Mouse (Mus musculus) heart, embryonic 13.5 days (tissue): Measurements from ENCODE around the gene Exoc6. TPM values are rescaled to one million over a fixed set of nuclear protein-coding genes. Genes with fewer than 3 reads are reported as not detected.

ENCODE experiments used
- ATAC-seq: fragments of 200-750 bp; cut with Nextera tagmentation; 2 replicates; pipeline ENCODE4 v1.8.0; 2017; ENCODE audit warnings: moderate TSS enrichment; ENCODE audit not compliant: insufficient number of reproducible peaks, low FRiP score, low TSS enrichment; ENCODE audit errors: extremely low read depth
- H3K27ac ChIP-seq: fragments of 300-500 bp; sonication (generic); replicated peaks from 2 replicates; pipeline ENCODE4 v1.5.1; 2015; ENCODE audit warnings: moderate library complexity, mild to moderate bottlenecking, inconsistent platforms
- H3K27me3 ChIP-seq: fragments of 300-500 bp; sonication (generic); replicated peaks from 2 replicates; pipeline ENCODE4 v1.6.1; 2015; ENCODE audit warnings: mild to moderate bottlenecking, inconsistent platforms
- H3K36me3 ChIP-seq: fragments of 300-500 bp; sonication (generic); 2 replicates; pipeline ENCODE4 v1.6.1; 2015; ENCODE audit warnings: mild to moderate bottlenecking, inconsistent platforms
- H3K4me1 ChIP-seq: fragments of 300-500 bp; sonication (generic); 2 replicates; pipeline ENCODE4 v1.6.1; 2015; ENCODE audit warnings: inconsistent platforms
- H3K4me2 ChIP-seq: fragments of 300-500 bp; sonication (generic); 2 replicates; pipeline ENCODE4 v1.6.1; 2015; ENCODE audit warnings: inconsistent platforms, mild to moderate bottlenecking, moderate library complexity
- H3K4me3 ChIP-seq: fragments of 300-500 bp; sonication (generic); 2 replicates; pipeline ENCODE4 v1.5.1; 2015; ENCODE audit warnings: moderate library complexity, mild to moderate bottlenecking, inconsistent platforms
- H3K9ac ChIP-seq: fragments of 300-500 bp; sonication (generic); 2 replicates; pipeline ENCODE4 v1.6.1; 2015; ENCODE audit warnings: inconsistent platforms, mild to moderate bottlenecking, moderate library complexity
- H3K9me3 ChIP-seq: fragments of 300-500 bp; sonication (generic); 2 replicates; pipeline ENCODE4 v1.6.1; 2016; ENCODE audit warnings: inconsistent platforms
- WGBS: fragments of 180-500 bp; shearing (Covaris S2); methylation state at CpG from one replicate; pipeline ENCODE4 v1.1.7; 2015; ENCODE audit warnings: mixed read lengths; 5-methylcytosine and 5-hydroxymethylcytosine counted together
- polyA plus RNA-seq: library from polyadenylated mRNA; unstranded; fragments of >200 nt; fragmentation: Nextera tagmentation; extraction: Ambion mirVana; gene quantifications from 2 replicates; pipeline ENCODE4 v1.2.1, GENCODE M21; 2015

Gene Exoc6
- polyA plus RNA-seq, 1 experiment from 2014 or later, result 17.2 TPM

DNA sequence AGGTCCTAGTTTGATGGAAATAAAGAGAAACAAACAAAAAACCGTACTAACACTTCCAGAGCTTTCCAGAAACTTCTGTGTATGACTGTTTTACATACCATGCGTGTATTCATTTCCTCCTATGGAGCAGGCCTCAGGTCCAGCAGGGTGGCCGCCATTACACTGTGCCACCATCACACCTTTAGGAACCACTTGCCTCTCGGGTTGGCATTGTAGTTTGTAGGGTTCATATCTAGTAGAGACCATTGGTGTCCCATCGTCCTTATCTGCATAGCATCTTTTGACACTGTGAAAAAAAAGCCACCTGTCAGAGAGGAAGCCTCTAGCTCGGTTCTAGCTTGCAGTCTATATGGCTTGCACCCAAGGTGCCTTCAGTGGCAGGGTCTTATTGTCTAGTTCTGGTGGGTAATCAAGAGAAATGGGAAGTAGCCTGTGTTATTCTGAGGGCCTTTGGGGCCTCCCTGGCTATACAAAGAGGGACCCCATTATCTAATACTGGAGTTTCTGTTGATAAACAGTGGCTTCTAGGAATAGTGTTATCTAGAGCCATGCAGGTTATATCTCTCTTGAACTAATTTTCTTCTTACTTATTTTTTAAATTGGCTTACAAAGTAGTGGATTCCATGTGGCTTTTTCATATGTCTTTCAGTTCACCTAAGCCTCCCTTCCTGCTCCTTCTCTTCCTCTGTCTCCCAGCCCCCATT, 5.8 kb downstream of the Exoc6 start:
- Histone ChIP-seq H3K9ac (no peak overlapping the region), H3K36me3 (peaks cover 5% of the 10 kb centered on the region; the same call in 1 of the 2 replicates), H3K27ac (no peak overlapping the region), H3K4me3 (no peak overlapping the region), H3K27me3 (no peaks in the 10 kb centered on the region), H3K4me2 (no peak overlapping the region), H3K9me3 (no peaks in the 10 kb centered on the region), H3K4me1 (peaks cover 38% of the 10 kb centered on the region)
- no peak for ATAC-seq
- WGBS, result 83% methylated on average over 6 of the region's 6 CpGs

DNA sequence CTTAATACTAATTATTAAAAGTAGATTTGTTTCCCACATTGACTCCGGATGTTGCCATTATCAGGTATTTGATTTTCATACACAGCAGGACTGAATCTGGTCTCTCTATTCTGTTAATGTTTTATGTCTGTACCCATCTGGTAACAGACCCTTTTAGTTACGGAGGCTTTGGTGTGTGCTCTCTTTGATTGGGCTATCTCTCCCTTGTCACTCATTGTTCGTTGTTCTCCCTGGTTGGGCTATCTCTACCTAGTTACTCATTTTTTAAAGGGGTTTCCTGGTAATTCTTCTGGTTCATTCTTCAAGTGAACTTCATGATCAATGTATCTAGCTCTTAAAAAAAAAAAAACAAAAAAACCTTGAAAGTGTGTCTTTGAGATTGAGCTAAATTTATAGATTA, 7.7 kb downstream of the Exoc6 start:
- no peak overlapping the region for H3K27ac ChIP-seq
- no peaks in the 10 kb centered on the region for H3K27me3 ChIP-seq
- H3K36me3 ChIP-seq, result peaks cover 1% of the 10 kb centered on the region; the same call in 1 of the 2 replicates
- peaks cover 44% of the 10 kb centered on the region for H3K4me1 ChIP-seq
- H3K4me3 ChIP-seq, result no peak overlapping the region
- no peak overlapping the region for H3K9ac ChIP-seq
- no peak overlapping the region for H3K4me2 ChIP-seq
- no peak for ATAC-seq
- no peaks in the 10 kb centered on the region for H3K9me3 ChIP-seq
- WGBS, result 68% methylated on average over 3 of the region's 3 CpGs

DNA sequence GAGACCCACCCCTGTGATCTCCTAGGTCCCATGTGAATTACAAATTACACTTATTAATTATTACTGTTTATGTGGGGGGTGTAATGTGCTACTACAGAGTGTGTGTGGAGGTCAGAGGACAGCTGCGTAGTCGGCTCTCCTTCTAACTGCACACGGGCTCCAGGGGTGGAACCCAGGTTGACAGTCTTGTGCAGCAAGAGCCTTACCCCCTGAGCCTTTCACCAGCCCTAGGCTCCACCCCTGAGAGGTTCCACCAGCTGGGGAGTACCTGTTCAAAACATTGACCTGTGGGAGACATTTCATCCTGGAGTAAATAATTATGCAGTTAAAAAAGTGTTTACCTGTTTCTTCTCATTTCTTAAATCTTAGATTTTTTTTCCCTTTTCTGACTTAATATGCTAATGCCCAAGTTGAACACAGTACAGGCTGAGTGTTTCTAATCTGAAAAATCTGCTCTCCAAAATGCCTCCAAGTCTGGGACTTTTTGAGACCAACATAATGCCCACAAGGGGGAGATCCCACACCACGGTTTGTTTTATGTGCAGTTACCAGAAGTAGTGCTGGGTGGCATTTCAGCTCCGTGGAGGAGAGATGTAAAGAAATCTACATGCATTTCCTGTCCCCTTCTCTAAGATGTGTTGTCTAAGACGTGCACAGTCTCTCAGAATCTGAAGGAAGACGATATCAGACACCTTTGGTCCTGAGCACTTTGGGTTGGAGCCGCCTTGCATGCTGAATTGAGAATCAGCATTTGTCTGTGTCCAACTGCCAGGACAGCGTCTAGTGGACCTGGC, 9.3 kb downstream of the Exoc6 start:
- Histone ChIP-seq H3K4me3 (no peak overlapping the region), H3K4me1 (peaks cover 45% of the 10 kb centered on the region), H3K36me3 (no peaks in the 10 kb centered on the region), H3K9ac (0 out of 2 replicates have a peak overlapping the region, but pooled peaks have one; percentile 19), H3K9me3 (no peaks in the 10 kb centered on the region), H3K27me3 (no peaks in the 10 kb centered on the region), H3K4me2 (peak overlapping the region; percentile 28), H3K27ac (peak overlapping the region; percentile 16; the same call in 1 of the 2 replicates)
- WGBS, result 46% methylated on average over 9 of the region's 9 CpGs
- no peak for ATAC-seq

DNA sequence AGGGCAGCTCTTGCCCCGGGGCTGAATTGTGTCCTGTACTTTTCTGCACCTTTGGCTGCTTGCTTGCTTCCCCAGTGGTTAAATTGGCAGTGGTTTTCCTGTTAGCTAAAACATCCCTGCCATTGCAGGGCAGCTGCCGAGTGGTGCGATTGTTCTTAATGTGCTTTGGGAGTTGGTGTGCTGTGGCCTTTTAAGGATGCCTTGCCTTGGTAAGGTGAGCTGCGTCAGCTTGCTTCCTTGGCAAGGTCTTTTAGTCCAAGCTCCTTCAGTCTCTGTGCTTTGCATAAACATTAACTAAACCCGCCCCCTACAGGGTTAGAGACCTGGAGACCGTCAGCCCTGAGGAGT, 9.8 kb downstream of the Exoc6 start:
- peak overlapping the region; percentile 16; the same call in 1 of the 2 replicates for H3K27ac ChIP-seq
- H3K4me2 ChIP-seq, result peak overlapping the region; percentile 28
- no peaks in the 10 kb centered on the region for H3K36me3 ChIP-seq
- no peak for ATAC-seq
- no peaks in the 10 kb centered on the region for H3K27me3 ChIP-seq
- WGBS, result 37% methylated on average over 6 of the region's 6 CpGs
- no peaks in the 10 kb centered on the region for H3K9me3 ChIP-seq
- no peak overlapping the region for H3K4me3 ChIP-seq
- H3K9ac ChIP-seq, result 0 out of 2 replicates have a peak overlapping the region, but pooled peaks have one; percentile 19
- H3K4me1 ChIP-seq, result peaks cover 45% of the 10 kb centered on the region

- Histone ChIP-seq H3K4me1 (peaks cover 40% of the 10 kb centered on the region), H3K27me3 (no peaks in the 10 kb centered on the region), H3K4me3 (no peak overlapping the region), H3K36me3 (no peaks in the 10 kb centered on the region), H3K4me2 (peak overlapping the region; percentile 0; the same call in 1 of the 2 replicates), H3K27ac (peak overlapping the region; percentile 46), H3K9me3 (no peaks in the 10 kb centered on the region), H3K9ac (no peak overlapping the region)
- 54% methylated on average over 10 of the region's 10 CpGs for whole genome bisulfite sequencing
- no peak for ATAC-seq
These were observed 11.1 kb downstream of the Exoc6 start for GRCm38 (mm10) chr19:37561106-37561892.

- H3K27ac ChIP-seq, result no peak overlapping the region
- H3K4me1 ChIP-seq, result peaks cover 36% of the 10 kb centered on the region
- no peaks in the 10 kb centered on the region for H3K9me3 ChIP-seq
- H3K27me3 ChIP-seq, result no peaks in the 10 kb centered on the region
- WGBS, result 30% methylated on average over 4 of the region's 4 CpGs
- H3K36me3 ChIP-seq, result no peaks in the 10 kb centered on the region
- ATAC-seq, result no peak
- H3K4me2 ChIP-seq, result no peak overlapping the region
- no peak overlapping the region for H3K9ac ChIP-seq
- no peak overlapping the region for H3K4me3 ChIP-seq
These were observed 13.5 kb downstream of the Exoc6 start for GRCm38 (mm10) chr19:37563763-37564162.

- H3K4me2 ChIP-seq, result no peak overlapping the region
- WGBS, result 55% methylated on average over 7 of the region's 7 CpGs
- H3K36me3 ChIP-seq, result no peaks in the 10 kb centered on the region
- no peaks in the 10 kb centered on the region for H3K9me3 ChIP-seq
- peaks cover 20% of the 10 kb centered on the region for H3K4me1 ChIP-seq
- no peak overlapping the region for H3K27ac ChIP-seq
- H3K4me3 ChIP-seq, result no peak overlapping the region
- ATAC-seq, result no peak
- no peaks in the 10 kb centered on the region for H3K27me3 ChIP-seq
- no peak overlapping the region for H3K9ac ChIP-seq
These were observed 15.6 kb downstream of the Exoc6 start for GRCm38 (mm10) chr19:37565806-37566205.

DNA sequence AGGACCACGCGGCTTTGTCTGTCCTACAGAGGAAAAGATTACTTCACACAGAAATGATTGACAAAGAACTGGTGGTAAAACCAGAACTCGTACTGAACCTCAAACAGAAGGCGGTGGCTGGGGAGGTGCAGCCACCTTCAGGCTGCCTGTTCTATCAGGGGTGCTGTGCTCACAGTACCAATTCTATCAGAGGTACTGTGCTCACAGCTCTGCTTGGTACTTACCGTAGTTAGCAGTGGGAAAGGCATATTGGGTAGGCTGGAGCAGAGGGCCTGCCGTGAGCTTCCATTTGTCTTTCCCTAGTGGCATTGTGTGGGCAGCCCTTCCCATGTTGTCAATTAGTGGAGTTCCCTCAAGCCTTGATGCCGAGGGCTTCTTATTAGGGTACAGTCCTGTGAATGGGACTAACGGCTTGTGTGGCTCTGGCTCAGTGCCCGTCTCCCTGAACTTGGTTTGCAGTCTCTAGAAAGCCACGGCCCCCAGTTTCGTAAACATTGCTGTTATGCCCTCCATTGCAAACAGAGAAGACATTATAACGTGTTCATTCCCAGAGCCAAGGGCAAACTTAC, 19.1 kb downstream of the Exoc6 start:
- WGBS, result 80% methylated on average over 12 of the region's 12 CpGs
- no peaks in the 10 kb centered on the region for H3K27me3 ChIP-seq
- no peak overlapping the region for H3K4me3 ChIP-seq
- 0 out of 2 replicates have a peak, but pooled peaks cover 3% of the 10 kb centered on the region for H3K4me1 ChIP-seq
- no peak for ATAC-seq
- H3K9me3 ChIP-seq, result no peaks in the 10 kb centered on the region
- H3K27ac ChIP-seq, result no peak overlapping the region
- H3K4me2 ChIP-seq, result no peak overlapping the region
- peaks cover 19% of the 10 kb centered on the region for H3K36me3 ChIP-seq
- no peak overlapping the region for H3K9ac ChIP-seq

DNA sequence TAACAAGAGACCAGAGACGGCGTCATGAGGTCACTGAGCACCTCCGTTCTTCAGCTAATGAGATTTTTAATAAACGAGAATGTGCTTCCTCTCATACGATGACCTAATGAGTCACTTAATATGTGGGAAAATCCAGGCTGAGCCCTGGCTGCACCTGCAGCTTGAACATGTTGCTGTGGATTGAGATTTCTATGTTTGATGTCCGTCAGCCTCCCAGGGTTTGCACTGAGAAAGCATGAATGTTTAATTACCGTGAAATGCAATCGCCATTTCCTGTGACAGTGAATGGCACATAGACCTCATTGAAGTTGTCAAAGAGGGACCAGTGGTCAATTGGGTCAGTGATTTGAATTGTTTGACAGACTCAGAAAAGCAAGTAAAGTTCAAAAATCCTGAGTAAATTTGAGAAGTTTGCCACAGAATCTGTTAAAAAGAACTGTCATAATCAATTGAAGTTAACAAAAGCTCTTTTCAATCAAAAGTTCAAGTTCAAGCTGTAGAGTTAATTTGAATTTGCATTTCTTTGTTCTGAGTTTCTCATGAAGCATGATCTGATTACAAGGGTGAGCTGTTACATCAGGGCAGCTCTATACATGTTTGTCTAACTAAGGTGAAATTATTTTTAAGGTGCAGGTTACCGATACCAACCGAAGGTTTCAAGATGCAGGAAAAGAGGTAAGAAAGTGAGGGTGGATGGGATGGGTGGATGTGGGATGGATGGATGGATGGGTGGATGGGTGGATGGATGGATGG, 20.9 kb downstream of the Exoc6 start:
- 93% methylated on average over 10 of the region's 10 CpGs for WGBS
- Histone ChIP-seq H3K4me3 (no peak overlapping the region), H3K36me3 (peaks cover 19% of the 10 kb centered on the region), H3K9ac (no peak overlapping the region), H3K4me2 (no peak overlapping the region), H3K9me3 (no peaks in the 10 kb centered on the region), H3K27ac (no peak overlapping the region), H3K4me1 (0 out of 2 replicates have a peak, but pooled peaks cover 3% of the 10 kb centered on the region), H3K27me3 (no peaks in the 10 kb centered on the region)
- no peak for ATAC-seq

DNA sequence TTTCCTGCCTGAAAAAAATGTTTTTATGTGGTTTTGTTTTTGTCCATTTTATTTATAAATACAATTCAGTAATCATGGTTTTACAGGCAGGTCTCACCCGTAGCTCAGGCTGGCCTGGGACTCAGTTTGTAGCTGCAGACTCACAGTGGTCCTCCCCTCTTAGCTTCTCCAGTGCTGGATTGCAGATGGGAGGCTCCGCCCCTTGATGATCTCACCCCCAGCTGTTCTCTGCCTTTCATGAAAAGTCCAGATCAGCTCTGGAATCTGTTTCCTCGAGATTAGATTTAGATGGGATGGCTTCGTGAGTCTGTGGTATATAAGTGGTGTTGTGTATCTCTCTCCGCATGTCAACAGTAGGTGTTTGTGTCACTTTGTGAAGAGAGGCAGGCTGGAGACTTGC, 24.6 kb downstream of the Exoc6 start:
- Histone ChIP-seq H3K4me1 (peaks cover 6% of the 10 kb centered on the region; the same call in 1 of the 2 replicates), H3K4me3 (no peak overlapping the region), H3K9me3 (no peaks in the 10 kb centered on the region), H3K4me2 (no peak overlapping the region), H3K27ac (no peak overlapping the region), H3K27me3 (no peaks in the 10 kb centered on the region), H3K36me3 (peaks cover 34% of the 10 kb centered on the region), H3K9ac (no peak overlapping the region)
- 50% methylated on average over 5 of the region's 5 CpGs for WGBS
- no peak for ATAC-seq
